Mouse (Mus musculus) stomach, postnatal 0 days (tissue): ENCODE measurements around the gene H2-Ab1.

Experiments
- CTCF ChIP-seq: IDR thresholded peaks from 2 replicates; pipeline ENCODE4 v1.5.1; 2016; ENCODE audit warnings: antibody characterized with exemption, low read depth, mild to moderate bottlenecking, moderate library complexity
- EP300 ChIP-seq: optimal IDR thresholded peaks from 2 replicates; pipeline ENCODE3; 2016; ENCODE audit warnings: antibody characterized with exemption

DNA sequence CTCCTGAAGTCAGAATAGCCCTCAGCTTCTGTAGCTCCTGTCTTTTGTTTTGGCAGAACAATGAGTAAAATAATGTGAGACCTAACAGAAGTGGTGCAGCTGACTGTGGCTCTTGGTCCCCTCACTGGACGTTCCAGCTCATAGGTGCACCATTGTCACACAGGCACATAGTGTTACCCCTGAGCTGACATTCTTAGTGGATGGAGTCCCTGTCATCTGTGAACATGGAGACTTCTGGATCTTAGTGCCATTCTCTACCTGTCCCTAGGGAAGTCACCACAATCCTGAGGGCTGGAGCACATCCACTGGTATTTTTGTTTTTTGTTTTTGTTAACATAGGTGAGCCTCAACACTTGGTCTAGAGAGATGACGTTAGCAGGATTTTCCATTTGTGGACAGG is 13.5 kb downstream of the H2-Ab1 start:
- TF ChIP-seq CTCF (no peak), EP300 (no peak)
